Mouse (Mus musculus): ENCODE measurements around the gene Ltb4r2. TPM values are rescaled to one million over a fixed set of nuclear protein-coding genes. Genes with fewer than 3 reads are reported as not detected.
"Not testable (repeated sequence)": the region's sequence is repeated elsewhere in the genome, so short reads cannot be mapped to it uniquely, and the experiment has no call there.

The Ltb4r2 gene
- total RNA-seq, 2 experiments from 2014 or later, result 0.20 to 0.67 TPM

GRCm38 (mm10) chr14:55734869-55735268, 26.4 kb upstream of the Ltb4r2 start:
- intact Hi-C loops (cut with DNase I), result no loop called here
- DNase-seq (ENCODE audit: low spot score in 2 of 2), result no peak

GRCm38 (mm10) chr14:55735334-55735733, 25.9 kb upstream of the Ltb4r2 start:
- intact Hi-C loops (cut with DNase I), result no loop called here
- DNase-seq (ENCODE audit: low spot score in 2 of 2), result no peak

GRCm38 (mm10) chr14:55735758-55736157, 25.5 kb upstream of the Ltb4r2 start:
- DNase-seq (ENCODE audit: low spot score in 2 of 2), result no peak
- intact Hi-C loops (cut with DNase I), result no loop called here

GRCm38 (mm10) chr14:55737086-55737687, 24.0 kb upstream of the Ltb4r2 start:
- intact Hi-C loops (cut with DNase I), result no loop called here
- DNase-seq (ENCODE audit: low spot score in 2 of 2), result no peak

GRCm38 (mm10) chr14:55743711-55744110, 17.5 kb upstream of the Ltb4r2 start:
- intact Hi-C loops (cut with DNase I), result no loop called here
- peak; percentile 77 to 84 for DNase-seq (ENCODE audit: low spot score in 2 of 2)

- DNase-seq (ENCODE audit: low spot score in 2 of 2), result peak; percentile 87 to 91
- intact Hi-C loops (cut with DNase I), result loop anchor here (1.0 kb wide), 1 partner anchor 63 kb away; no protein-coding TSS in a partner anchor
Observed at GRCm38 (mm10) chr14:55745180-55745860, 15.9 kb upstream of the Ltb4r2 start, which contains the start of the genes Dhrs1 and Nop9. Gene Dhrs1, minus strand, starts transcription at chr14:55745690. Gene Nop9, plus strand, starts transcription at chr14:55745693.

- intact Hi-C loops (cut with DNase I), result loop anchor here (1.0 kb wide), 1 partner anchor 64 kb away; no protein-coding TSS in a partner anchor
- DNase-seq (ENCODE audit: low spot score in 2 of 2), result no peak
Observed at GRCm38 (mm10) chr14:55745861-55746237, 15.4 kb upstream of the Ltb4r2 start.

- intact Hi-C loops (cut with DNase I), result no loop called here
- DNase-seq (ENCODE audit: low spot score in 2 of 2), result no peak
Observed at GRCm38 (mm10) chr14:55747051-55747847, 14.0 kb upstream of the Ltb4r2 start.

- DNase-seq (ENCODE audit: low spot score in 2 of 2), result no peak
- intact Hi-C loops (cut with DNase I), result no loop called here
Observed at GRCm38 (mm10) chr14:55757566-55757965, 3.7 kb upstream of the Ltb4r2 start.

- intact Hi-C loops (cut with DNase I), result no loop called here
- no peak for DNase-seq (ENCODE audit: low spot score in 2 of 2)
Observed at GRCm38 (mm10) chr14:55758363-55758784, 2.9 kb upstream of the Ltb4r2 start, which contains the start of gene Cideb. Gene Cideb, minus strand, starts transcription at chr14:55758458.

GRCm38 (mm10) chr14:55760156-55760555, 1.1 kb upstream of the Ltb4r2 start:
- intact Hi-C loops (cut with DNase I), result not testable (repeated sequence)

GRCm38 (mm10) chr14:55762001-55762821, 983 bp downstream of the Ltb4r2 start:
- peak; percentile 47 to 49 for DNase-seq (ENCODE audit: low spot score in 2 of 2)
- intact Hi-C loops (cut with DNase I), result no loop called here

More at GRCm38 (mm10) chr14:55760156-55760555, 1.1 kb upstream of the Ltb4r2 start:
- peak; percentile 76 to 82 for DNase-seq (ENCODE audit: low spot score in 2 of 2)

- DNase-seq (ENCODE audit: low spot score in 2 of 2), result no peak
- intact Hi-C loops (cut with DNase I), result no loop called here
Observed at GRCm38 (mm10) chr14:55763166-55763565, 1.9 kb downstream of the Ltb4r2 start.

- DNase-seq (ENCODE audit: low spot score in 2 of 2), result no peak
- intact Hi-C loops (cut with DNase I), result loop anchor here (5.0 kb wide), 1 partner anchor 152 kb away; no protein-coding TSS in a partner anchor
Observed at GRCm38 (mm10) chr14:55765696-55766095, 4.5 kb downstream of the Ltb4r2 start, which contains the start of gene Ltb4r1. Gene Ltb4r1, plus strand, starts transcription at chr14:55765962.

GRCm38 (mm10) chr14:55767519-55768414, 6.5 kb downstream of the Ltb4r2 start:
- peak in 1 of 2 experiments; percentile 45 for DNase-seq (ENCODE audit: low spot score in 2 of 2)
- intact Hi-C loops (cut with DNase I), result loop anchor here (5.0 kb wide), 1 partner anchor 150 kb away; no protein-coding TSS in a partner anchor

- intact Hi-C loops (cut with DNase I), result loop anchor here (5.0 kb wide), 1 partner anchor 149 kb away; no protein-coding TSS in a partner anchor
Observed at GRCm38 (mm10) chr14:55768555-55768954, 7.3 kb downstream of the Ltb4r2 start.

GRCm38 (mm10) chr14:55769087-55769703, 8.0 kb downstream of the Ltb4r2 start:
- DNase-seq (ENCODE audit: low spot score in 2 of 2), result no peak
- intact Hi-C loops (cut with DNase I), result loop anchor here (5.0 kb wide), 1 partner anchor 148 kb away; no protein-coding TSS in a partner anchor

More at GRCm38 (mm10) chr14:55768555-55768954, 7.3 kb downstream of the Ltb4r2 start:
- DNase-seq (ENCODE audit: low spot score in 2 of 2), result no peak
